Mouse (Mus musculus): Measurements from ENCODE around the gene Abca8a. TPM values are rescaled to one million over a fixed set of nuclear protein-coding genes. Genes with fewer than 3 reads are reported as not detected.

The Abca8a gene
- polyA plus RNA-seq, 1 experiment from 2014 or later, result 3.9 TPM

Other genes starting within 250 kb of the Abca8a start
- gene Abca8b, start 100.1 kb downstream of the Abca8a start, polyA plus RNA-seq (2015; fragmentation: Nextera tagmentation; extraction: Ambion mirVana), result 1.4 and 1.8 TPM in 2 replicates
- gene Abca9, start 72.2 kb upstream of the Abca8a start, polyA plus RNA-seq (2015; fragmentation: Nextera tagmentation; extraction: Ambion mirVana), result 3.9 and 4.6 TPM in 2 replicates
- 0.26 and 0.35 TPM in 2 replicates for gene Abca6, start 155.8 kb upstream of the Abca8a start, polyA plus RNA-seq (2015; fragmentation: Nextera tagmentation; extraction: Ambion mirVana)
- 7.6 and 7.8 TPM in 2 replicates for gene Abca5, start 241.7 kb upstream of the Abca8a start, polyA plus RNA-seq (2015; fragmentation: Nextera tagmentation; extraction: Ambion mirVana)

All from neural tube, embryonic 13.5 days (tissue).